Mouse (Mus musculus): ENCODE results near the gene Lst1. TPM values are rescaled to one million over a fixed set of nuclear protein-coding genes. Genes with fewer than 3 reads are reported as not detected.
A peak's percentile ranks its signal among the peaks of the same experiment; 100 is the strongest.

Lst1 gene
- polyA plus RNA-seq, 1 experiment from 2014 or later = 3.7 TPM

DNA sequence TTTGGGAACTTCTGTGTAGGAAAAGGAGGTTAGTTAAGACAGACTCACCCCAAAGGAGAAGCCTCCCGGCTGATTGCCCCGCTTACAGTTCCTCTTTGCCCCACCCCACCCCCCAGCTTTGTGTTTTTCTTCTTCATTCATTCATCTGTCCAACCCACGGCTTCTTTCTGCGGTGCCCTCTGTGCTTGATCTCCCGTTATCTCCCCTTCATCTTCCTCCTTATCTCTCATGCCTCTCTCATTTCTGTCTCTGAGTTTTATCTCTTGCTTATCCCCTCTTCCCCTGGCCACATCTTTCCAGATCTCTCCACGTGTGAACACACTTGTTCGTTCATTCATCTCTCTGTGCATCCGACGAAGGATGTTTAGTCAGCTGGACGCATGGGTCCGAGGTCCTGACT lies 12.9 kb upstream of the Lst1 start:
- Histone ChIP-seq H3K36me3 (ENCODE audit: control insufficient read depth, insufficient read depth, low read length) (no peaks in the 10 kb centered on the region), H3K27ac (ENCODE audit: low read depth, low read length) (no peak overlapping the region), H3K9ac (replicated peaks; ENCODE audit: low read depth, low read length) (no peak overlapping the region), H3K4me3 (ENCODE audit: low read depth, low read length) (no peak overlapping the region), H3K9me3 (ENCODE audit: control insufficient read depth, low read length) (no peaks in the 10 kb centered on the region), H3K27me3 (ENCODE audit: control insufficient read depth, insufficient read depth, low read length) (peaks cover 7% of the 10 kb centered on the region), H3K4me1 (ENCODE audit: control insufficient read depth, insufficient read depth, low read length) (no peaks in the 10 kb centered on the region), H3K4me2 (ENCODE audit: low read depth, low read length) (no peak overlapping the region)
- no peak for ATAC-seq (ENCODE audit: low read depth)
- WGBS = 80% methylated on average over 11 of the region's 11 CpGs

DNA sequence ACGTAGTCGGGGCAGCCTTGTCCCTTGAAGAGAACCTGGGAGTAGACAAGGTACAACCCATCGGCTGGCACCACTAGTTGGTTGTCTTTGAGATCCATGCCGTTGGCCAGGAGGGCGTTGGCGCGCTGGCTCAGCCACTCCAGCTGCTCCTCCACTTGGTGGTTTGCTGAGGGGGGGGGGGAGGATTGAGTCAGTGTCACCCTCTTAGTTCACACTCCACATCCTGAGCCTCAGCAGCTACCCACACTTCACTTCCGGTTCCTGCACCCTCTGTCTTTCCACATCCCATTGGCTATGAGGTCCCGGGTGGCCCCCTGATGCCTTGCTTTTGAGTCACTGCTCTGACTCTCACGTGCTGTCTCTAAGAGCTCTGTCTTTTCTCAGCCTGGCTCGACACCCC lies 12.2 kb upstream of the Lst1 start:
- no peak overlapping the region for H3K4me2 ChIP-seq (ENCODE audit: low read depth, low read length)
- H3K27ac ChIP-seq (ENCODE audit: low read depth, low read length) = no peak overlapping the region
- WGBS = 90% methylated on average over 11 of the region's 11 CpGs
- peaks cover 4% of the 10 kb centered on the region; the same call in 1 of the 2 replicates for H3K4me1 ChIP-seq (ENCODE audit: control insufficient read depth, insufficient read depth, low read length)
- no peaks in the 10 kb centered on the region for H3K9me3 ChIP-seq (ENCODE audit: control insufficient read depth, low read length)
- H3K27me3 ChIP-seq (ENCODE audit: control insufficient read depth, insufficient read depth, low read length) = peaks cover 13% of the 10 kb centered on the region
- no peak overlapping the region for H3K4me3 ChIP-seq (ENCODE audit: low read depth, low read length)
- no peak for ATAC-seq (ENCODE audit: low read depth)
- no peak overlapping the region for H3K9ac ChIP-seq (replicated peaks; ENCODE audit: low read depth, low read length)
- no peaks in the 10 kb centered on the region for H3K36me3 ChIP-seq (ENCODE audit: control insufficient read depth, insufficient read depth, low read length)

DNA sequence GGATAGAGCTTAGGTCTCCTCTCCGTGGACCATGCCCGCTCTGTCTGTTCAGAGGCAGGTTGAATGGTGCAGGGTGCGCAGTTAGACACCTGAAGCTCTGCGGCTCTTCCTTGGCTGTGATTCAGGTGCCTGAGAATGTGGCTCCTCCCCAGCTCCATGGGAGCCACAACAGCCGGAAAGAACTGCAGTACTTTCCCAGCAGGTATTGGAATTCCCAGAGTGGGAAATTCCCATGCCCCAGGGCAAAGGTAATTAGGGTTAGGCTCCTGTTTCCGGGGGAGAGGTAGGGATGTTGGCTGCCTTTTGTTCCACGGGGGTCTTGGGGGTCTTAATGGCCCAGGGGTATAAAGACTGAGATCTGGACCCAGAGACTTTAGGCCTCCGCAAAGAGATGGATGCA lies 10.7 kb upstream of the Lst1 start:
- H3K9me3 ChIP-seq (ENCODE audit: control insufficient read depth, low read length) = no peaks in the 10 kb centered on the region
- 23% methylated on average over 8 of the region's 8 CpGs for WGBS
- H3K4me3 ChIP-seq (ENCODE audit: low read depth, low read length) = no peak overlapping the region
- H3K4me2 ChIP-seq (ENCODE audit: low read depth, low read length) = no peak overlapping the region
- no peaks in the 10 kb centered on the region for H3K36me3 ChIP-seq (ENCODE audit: control insufficient read depth, insufficient read depth, low read length)
- H3K27me3 ChIP-seq (ENCODE audit: control insufficient read depth, insufficient read depth, low read length) = peaks cover 25% of the 10 kb centered on the region
- no peak overlapping the region for H3K27ac ChIP-seq (ENCODE audit: low read depth, low read length)
- peaks cover 4% of the 10 kb centered on the region; the same call in 1 of the 2 replicates for H3K4me1 ChIP-seq (ENCODE audit: control insufficient read depth, insufficient read depth, low read length)
- no peak for ATAC-seq (ENCODE audit: low read depth)
- H3K9ac ChIP-seq (replicated peaks; ENCODE audit: low read depth, low read length) = no peak overlapping the region

DNA sequence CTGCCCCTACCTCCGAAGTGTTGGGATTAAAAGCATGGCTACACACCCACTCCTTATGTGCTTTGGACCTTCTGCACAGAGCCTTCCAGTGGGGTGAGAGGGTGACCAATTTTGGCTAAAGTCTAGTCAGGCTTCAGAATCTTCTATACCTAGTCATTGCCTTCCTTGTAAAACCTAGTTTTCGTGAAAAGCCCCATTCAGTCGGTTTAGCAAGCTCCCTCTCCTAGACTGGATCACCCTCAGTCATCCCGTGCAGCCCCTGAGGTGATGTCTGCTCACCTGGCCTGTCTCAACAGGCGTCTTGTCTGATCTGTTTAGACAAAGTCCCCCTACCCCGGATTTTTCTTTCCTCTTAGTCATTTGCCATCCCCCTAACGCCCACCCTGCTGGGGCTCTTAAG lies 9.8 kb upstream of the Lst1 start:
- Histone ChIP-seq H3K4me1 (ENCODE audit: control insufficient read depth, insufficient read depth, low read length) (peaks cover 4% of the 10 kb centered on the region; the same call in 1 of the 2 replicates), H3K27ac (ENCODE audit: low read depth, low read length) (no peak overlapping the region), H3K4me2 (ENCODE audit: low read depth, low read length) (no peak overlapping the region), H3K9me3 (ENCODE audit: control insufficient read depth, low read length) (no peaks in the 10 kb centered on the region), H3K4me3 (ENCODE audit: low read depth, low read length) (no peak overlapping the region), H3K36me3 (ENCODE audit: control insufficient read depth, insufficient read depth, low read length) (no peaks in the 10 kb centered on the region), H3K9ac (replicated peaks; ENCODE audit: low read depth, low read length) (no peak overlapping the region), H3K27me3 (ENCODE audit: control insufficient read depth, insufficient read depth, low read length) (peaks cover 25% of the 10 kb centered on the region)
- WGBS = 73% methylated on average over 7 of the region's 7 CpGs
- no peak for ATAC-seq (ENCODE audit: low read depth)

DNA sequence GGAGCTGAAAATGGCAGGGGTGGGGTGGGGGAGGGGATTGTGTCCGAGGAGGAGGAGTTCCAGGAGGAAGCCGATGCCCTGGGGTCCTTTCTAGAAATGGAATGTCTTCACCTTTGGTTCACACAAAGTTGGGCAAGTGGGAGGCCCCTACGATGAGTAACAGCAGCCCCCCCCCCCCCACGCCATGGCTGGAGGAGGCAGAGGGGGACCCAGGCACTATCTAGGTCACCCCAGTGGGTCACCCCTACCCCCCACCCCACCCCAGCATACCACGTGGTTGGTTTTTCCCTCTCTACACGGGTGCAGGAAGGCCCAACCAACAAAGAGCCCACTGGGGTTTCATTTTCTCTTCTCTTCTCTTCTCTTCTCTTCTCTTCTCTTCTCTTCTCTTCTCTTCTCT lies 8.9 kb upstream of the Lst1 start:
- WGBS = 44% methylated on average over 5 of the region's 6 CpGs
- Histone ChIP-seq H3K4me3 (ENCODE audit: low read depth, low read length) (no peak overlapping the region), H3K4me2 (ENCODE audit: low read depth, low read length) (no peak overlapping the region), H3K36me3 (ENCODE audit: control insufficient read depth, insufficient read depth, low read length) (no peaks in the 10 kb centered on the region), H3K27ac (ENCODE audit: low read depth, low read length) (no peak overlapping the region), H3K4me1 (ENCODE audit: control insufficient read depth, insufficient read depth, low read length) (peaks cover 4% of the 10 kb centered on the region; the same call in 1 of the 2 replicates), H3K27me3 (ENCODE audit: control insufficient read depth, insufficient read depth, low read length) (peaks cover 25% of the 10 kb centered on the region), H3K9ac (replicated peaks; ENCODE audit: low read depth, low read length) (no peak overlapping the region), H3K9me3 (ENCODE audit: control insufficient read depth, low read length) (no peaks in the 10 kb centered on the region)
- no peak for ATAC-seq (ENCODE audit: low read depth)

DNA sequence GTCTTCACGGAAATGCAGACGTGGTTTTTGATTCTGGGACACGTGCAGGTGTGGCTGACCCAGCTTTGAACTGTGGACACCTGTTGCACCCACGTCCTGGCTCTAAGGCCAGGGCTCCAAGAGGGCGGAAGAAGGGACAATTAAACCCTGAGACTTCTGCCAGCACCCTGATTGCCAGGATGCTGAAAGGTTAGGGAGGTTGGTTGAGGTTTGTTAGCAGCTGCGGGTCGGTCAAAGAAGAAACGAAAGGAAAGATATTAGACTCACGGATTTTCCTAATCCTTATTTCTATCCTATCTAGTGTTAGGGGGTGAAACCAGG lies 8.0 kb upstream of the Lst1 start:
- peaks cover 25% of the 10 kb centered on the region for H3K27me3 ChIP-seq (ENCODE audit: control insufficient read depth, insufficient read depth, low read length)

DNA sequence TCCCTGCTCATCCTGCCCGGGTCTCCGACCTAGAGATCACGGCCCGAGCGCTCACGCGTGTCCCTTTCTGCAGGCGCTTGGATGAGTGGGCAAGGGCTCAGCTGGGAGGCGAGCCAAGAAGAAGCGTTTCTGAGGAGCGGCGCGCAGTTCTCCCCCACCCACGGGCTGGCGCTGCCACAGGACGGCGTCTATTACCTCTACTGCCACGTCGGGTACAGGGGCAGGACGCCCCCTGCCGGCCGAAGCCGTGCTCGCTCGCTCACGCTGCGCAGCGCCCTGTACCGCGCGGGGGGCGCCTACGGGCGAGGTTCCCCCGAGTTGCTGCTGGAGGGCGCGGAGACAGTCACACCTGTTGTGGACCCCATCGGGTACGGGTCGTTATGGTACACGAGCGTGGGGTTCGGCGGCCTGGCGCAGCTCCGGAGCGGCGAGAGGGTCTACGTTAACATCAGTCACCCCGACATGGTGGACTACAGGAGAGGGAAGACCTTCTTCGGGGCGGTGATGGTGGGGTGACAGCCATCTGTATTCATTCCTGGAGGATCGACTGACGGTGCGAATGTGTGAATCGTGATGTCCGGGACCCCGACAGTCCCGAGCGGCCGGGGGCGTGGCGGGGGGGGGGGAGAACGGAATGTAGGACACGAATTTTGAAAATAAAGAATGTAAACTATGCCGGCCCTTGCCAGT lies 7.5 kb upstream of the Lst1 start:
- peak; percentile 58; the same call in 1 of the 2 replicates for ATAC-seq (ENCODE audit: low read depth)
- peak overlapping the region; percentile 55 for H3K4me2 ChIP-seq (ENCODE audit: low read depth, low read length)
- H3K27me3 ChIP-seq (ENCODE audit: control insufficient read depth, insufficient read depth, low read length) = peaks cover 25% of the 10 kb centered on the region
- H3K27ac ChIP-seq (ENCODE audit: low read depth, low read length) = no peak overlapping the region
- no peaks in the 10 kb centered on the region for H3K9me3 ChIP-seq (ENCODE audit: control insufficient read depth, low read length)
- no peaks in the 10 kb centered on the region for H3K36me3 ChIP-seq (ENCODE audit: control insufficient read depth, insufficient read depth, low read length)
- H3K4me3 ChIP-seq (ENCODE audit: low read depth, low read length) = peak overlapping the region; percentile 27
- H3K4me1 ChIP-seq (ENCODE audit: control insufficient read depth, insufficient read depth, low read length) = peaks cover 4% of the 10 kb centered on the region; the same call in 1 of the 2 replicates
- 2% methylated on average over 65 of the region's 66 CpGs for WGBS
- peak overlapping the region; percentile 25; the same call in 1 of the 2 replicates for H3K9ac ChIP-seq (replicated peaks; ENCODE audit: low read depth, low read length)

More for the DNA sequence above, 8.0 kb upstream of the Lst1 start:
- Histone ChIP-seq H3K4me2 (ENCODE audit: low read depth, low read length) (peak overlapping the region; percentile 55), H3K27ac (ENCODE audit: low read depth, low read length) (no peak overlapping the region), H3K36me3 (ENCODE audit: control insufficient read depth, insufficient read depth, low read length) (no peaks in the 10 kb centered on the region), H3K9ac (replicated peaks; ENCODE audit: low read depth, low read length) (no peak overlapping the region), H3K4me3 (ENCODE audit: low read depth, low read length) (peak overlapping the region; percentile 27; the same call in 1 of the 2 replicates), H3K9me3 (ENCODE audit: control insufficient read depth, low read length) (no peaks in the 10 kb centered on the region), H3K4me1 (ENCODE audit: control insufficient read depth, insufficient read depth, low read length) (peaks cover 4% of the 10 kb centered on the region; the same call in 1 of the 2 replicates)
- WGBS = 38% methylated on average over 9 of the region's 9 CpGs
- no peak for ATAC-seq (ENCODE audit: low read depth)

DNA sequence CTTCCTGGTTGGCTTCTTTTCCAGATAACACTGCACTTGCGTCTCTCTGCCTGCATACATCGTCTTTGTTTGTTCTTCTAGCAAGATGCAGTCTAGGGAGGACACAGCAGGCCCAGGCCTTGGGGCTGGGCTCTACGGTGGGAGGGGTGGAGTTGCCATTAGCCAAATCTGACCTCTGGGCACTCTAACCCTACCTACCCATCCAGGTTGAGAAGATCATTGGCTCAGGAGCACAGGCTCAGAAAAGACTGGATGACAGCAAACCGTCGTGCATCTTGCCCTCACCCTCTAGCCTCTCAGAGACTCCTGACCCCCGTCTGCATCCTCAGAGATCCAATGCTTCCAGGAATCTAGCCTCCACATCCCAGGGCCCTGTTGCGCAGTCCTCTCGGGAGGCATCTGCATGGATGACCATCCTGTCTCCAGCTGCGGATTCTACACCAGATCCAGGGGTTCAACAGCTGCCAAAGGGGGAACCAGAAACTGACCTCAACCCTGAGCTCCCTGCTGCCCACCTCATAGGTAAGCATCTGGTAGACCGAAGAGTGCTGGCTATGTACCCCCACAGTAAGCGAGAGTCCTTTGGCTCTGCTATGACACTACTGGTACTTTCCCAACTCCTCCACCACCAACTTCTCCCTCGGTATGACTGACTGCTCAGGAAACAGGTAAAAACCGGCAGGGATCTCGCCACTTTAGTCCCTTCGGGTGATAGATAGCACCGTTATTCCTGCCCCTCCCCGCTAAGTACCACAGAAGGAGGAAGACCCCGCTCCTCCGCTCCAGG lies 6.8 kb upstream of the Lst1 start:
- Histone ChIP-seq H3K4me2 (ENCODE audit: low read depth, low read length) (peak overlapping the region; percentile 55), H3K9me3 (ENCODE audit: control insufficient read depth, low read length) (no peaks in the 10 kb centered on the region), H3K27me3 (ENCODE audit: control insufficient read depth, insufficient read depth, low read length) (peaks cover 25% of the 10 kb centered on the region), H3K27ac (ENCODE audit: low read depth, low read length) (no peak overlapping the region), H3K4me1 (ENCODE audit: control insufficient read depth, insufficient read depth, low read length) (peaks cover 4% of the 10 kb centered on the region; the same call in 1 of the 2 replicates), H3K4me3 (ENCODE audit: low read depth, low read length) (peak overlapping the region; percentile 27), H3K9ac (replicated peaks; ENCODE audit: low read depth, low read length) (peak overlapping the region; percentile 25; the same call in 1 of the 2 replicates), H3K36me3 (ENCODE audit: control insufficient read depth, insufficient read depth, low read length) (no peaks in the 10 kb centered on the region)
- ATAC-seq (ENCODE audit: low read depth) = no peak
- 48% methylated on average over 19 of the region's 19 CpGs for WGBS
